Mouse (Mus musculus) 3134 (cell line): Measurements from ENCODE around the gene Wapl.

Experiments
- DNase-seq: peaks from one replicate; pipeline ENCODE4 v3.0.0-alpha.2; 2011; ENCODE audit warnings: low spot score; ENCODE audit not compliant: insufficient read length; ENCODE audit errors: extremely low read depth

Wapl gene

GRCm38 (mm10) chr14:34684989-34685388 is 11.3 kb downstream of the Wapl start:
- no peak for DNase-seq

- DNase-seq, result no peak
Measured at GRCm38 (mm10) chr14:34693970-34694369, 20.2 kb downstream of the Wapl start.

- no peak for DNase-seq
Measured at GRCm38 (mm10) chr14:34697376-34697775, 23.6 kb downstream of the Wapl start.

- no peak for DNase-seq
Measured at GRCm38 (mm10) chr14:34710209-34710608, 36.5 kb downstream of the Wapl start.

GRCm38 (mm10) chr14:34712027-34712426 is 38.3 kb downstream of the Wapl start:
- DNase-seq, result no peak

GRCm38 (mm10) chr14:34712857-34713256 is 39.1 kb downstream of the Wapl start:
- no peak for DNase-seq

GRCm38 (mm10) chr14:34718150-34718549 is 44.4 kb downstream of the Wapl start:
- no peak for DNase-seq

- DNase-seq, result no peak
Measured at GRCm38 (mm10) chr14:34727709-34728108, 54.0 kb downstream of the Wapl start.

DNA sequence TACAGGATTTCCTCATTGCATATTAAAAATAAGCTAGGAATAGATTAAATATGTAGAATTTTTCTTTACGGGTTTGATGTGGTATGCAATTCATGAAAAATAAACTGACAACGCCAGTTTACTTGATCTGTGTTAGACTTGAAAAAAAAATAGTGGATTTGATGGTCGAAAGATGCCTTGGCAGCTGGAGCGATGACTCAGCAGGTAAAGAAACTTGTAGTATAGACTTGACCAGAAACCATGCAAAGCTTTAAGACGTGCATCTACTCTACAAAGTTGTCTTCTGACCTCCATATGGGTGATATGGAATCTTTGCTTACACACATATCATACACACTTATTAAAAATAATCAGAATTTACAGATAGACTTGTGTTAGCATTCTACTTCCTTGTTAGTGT is 61.7 kb downstream of the Wapl start:
- no peak for DNase-seq

GRCm38 (mm10) chr14:34745401-34745800 is 71.7 kb downstream of the Wapl start:
- DNase-seq, result no peak

DNA sequence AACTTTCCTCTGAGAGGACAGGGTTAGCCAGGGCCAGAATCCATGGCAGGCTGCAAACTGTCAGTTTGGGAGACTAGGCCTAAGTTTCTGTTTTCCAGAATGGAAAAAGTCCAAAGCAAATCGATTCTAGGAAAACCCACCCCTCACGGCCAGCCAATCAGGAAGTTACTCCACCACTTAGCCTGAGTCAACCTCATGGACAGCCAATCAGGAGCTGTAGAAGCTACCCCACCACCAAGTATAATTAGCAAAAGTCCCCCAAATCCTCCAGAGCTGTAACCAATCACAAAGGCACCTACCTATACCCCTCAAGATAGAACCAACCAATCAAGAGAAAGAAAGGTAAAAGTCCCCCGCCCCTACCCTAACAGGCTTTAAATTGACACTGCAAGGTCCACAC is 82.0 kb downstream of the Wapl start:
- DNase-seq, result no peak

DNA sequence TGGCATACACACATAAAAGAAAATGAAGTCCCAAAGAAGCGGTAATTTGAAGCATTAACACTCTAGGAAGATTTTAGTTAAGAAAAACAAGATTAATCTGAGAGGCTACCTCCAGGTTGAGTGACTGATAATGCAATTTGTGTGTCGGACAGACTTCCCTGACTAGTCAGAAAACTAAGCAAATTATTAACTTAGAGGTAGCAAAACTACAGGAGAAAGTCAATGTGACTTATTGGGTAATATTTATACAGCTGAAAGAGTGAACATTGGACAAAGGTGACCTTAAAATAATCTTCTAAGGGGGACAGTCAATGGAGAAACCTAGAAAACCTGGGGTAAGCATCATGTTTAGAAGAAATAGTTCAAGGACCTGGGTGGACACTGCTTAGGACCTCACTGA is 86.2 kb downstream of the Wapl start:
- DNase-seq, result no peak

DNA sequence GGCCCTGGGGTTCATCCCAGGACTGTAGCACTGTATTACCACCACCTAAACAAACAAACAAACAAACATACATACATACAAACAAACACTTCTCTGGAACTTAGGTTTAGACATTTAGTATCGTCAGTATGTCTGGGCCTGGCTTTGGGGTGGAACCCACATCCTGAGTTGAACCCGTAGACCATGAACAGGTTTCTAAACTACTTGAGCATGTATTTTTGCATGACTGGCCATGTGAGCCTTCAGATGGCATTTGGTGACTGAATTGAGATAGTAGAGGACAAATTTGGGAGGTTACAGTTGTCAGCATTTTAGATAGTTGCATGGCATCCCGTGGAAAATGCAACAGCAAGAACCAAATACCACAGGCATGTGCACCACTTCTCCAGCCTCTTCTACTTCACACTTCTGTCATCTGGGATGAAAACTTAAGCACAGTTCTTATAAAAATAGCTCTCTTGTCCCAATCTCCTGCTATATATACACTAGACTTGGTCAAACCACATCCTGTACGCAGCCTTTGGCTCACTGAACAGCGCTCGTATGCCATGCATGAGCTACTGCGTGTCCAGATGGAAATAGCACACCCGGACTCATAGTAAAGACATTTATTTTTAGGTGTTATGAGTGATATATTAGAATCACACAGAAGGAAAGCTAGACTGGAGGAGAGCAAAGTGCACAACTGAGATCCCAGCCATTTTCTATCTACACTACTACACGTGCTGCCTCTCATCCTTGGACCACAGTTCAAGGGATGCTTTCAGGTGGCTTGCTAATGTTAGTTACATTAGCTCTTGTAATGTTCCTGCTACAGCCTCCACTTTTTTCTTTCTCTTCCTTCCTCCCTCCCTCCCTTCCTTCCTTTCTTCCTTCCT is 87.6 kb downstream of the Wapl start:
- no peak for DNase-seq

DNA sequence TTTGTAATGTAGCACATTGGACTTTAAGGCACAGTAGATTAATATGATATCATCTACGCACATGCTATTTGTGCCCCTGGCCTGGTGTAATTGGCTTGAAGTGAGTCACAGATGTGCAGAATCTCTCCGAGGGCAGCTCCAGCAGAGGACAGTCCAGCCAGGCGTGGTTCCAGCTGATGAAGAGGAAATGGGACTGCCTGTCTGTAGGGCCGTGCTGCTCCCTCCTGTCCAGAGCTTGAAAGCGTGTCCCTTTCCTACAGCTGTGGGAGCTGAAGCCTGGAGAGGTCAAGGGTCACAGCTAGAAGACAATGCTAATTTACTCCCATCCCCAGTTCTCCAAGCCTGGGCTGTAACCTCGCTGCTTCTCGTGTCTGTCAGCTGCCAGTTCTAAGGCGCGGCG is 89.0 kb downstream of the Wapl start:
- peak; percentile 7 for DNase-seq

- DNase-seq, result peak; percentile 24
Measured at GRCm38 (mm10) chr14:34763771-34764539, 90.2 kb downstream of the Wapl start.

DNA sequence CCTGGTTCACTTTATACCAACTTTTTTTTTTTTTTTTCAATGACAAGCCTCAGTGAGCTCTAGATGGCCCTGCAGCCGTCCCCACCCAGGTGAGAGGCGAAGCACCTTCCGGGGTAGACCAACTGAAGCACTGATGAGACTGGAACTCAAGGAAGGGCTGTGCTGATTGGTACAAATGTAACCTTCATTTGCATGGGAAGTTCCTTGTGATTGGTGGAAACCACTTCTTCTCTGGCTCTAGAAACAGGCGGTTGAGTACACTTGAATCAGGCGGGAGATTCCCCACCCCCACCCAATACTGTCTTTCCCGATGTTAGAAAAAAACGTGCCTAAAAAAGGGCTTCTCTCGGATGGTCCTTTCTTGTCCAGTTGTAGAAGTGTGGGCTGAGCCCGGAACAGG is 91.2 kb downstream of the Wapl start:
- no peak for DNase-seq

GRCm38 (mm10) chr14:34765380-34765779 is 91.7 kb downstream of the Wapl start:
- no peak for DNase-seq

GRCm38 (mm10) chr14:34766181-34766580 is 92.5 kb downstream of the Wapl start:
- DNase-seq, result no peak

DNA sequence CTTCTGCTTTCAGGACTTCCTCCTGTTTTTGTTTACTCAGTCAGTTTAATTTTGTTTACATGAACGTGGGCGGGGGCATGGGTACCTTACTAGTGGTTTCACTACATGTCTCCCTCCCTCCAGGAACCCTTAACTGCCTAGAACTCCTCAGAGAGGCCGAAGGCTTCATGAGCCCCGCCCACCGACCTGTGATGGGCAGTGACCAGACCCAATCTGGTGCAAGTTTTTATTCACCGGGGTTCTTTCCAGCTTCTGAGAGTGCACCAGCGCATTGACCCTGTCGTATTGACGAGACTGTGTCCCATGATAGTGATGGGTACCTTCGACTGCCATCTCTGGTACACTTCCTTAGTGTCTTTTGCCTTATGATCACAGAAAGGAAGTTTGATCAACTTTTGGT is 94.6 kb downstream of the Wapl start:
- DNase-seq, result peak; percentile 54

DNA sequence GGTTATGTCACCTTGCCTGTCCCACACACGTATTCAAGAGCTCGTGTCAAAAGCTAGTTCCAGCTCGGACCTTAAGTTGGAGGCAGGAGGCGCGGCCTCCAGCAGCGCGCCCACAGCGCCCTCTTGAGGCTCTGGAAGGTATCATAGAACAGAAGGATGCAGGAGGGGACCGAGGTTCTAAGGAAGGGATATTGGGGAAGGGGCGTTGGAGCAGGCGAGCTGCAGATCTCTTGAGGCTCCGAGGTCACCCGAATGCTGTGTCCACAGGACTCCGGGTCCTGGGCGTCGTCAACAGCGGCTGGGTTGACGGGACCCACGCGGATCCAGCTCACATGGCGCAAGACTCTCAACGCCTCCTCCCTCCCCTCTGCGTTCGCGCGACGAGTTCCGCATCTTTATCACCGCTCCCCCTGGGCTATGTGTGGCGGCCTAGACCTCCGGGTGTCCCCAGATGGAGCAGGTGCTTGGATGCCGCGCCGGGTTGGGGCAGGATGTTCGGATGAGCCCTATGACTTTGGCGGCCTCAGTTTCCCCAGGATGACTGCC is 95.4 kb downstream of the Wapl start:
- DNase-seq, result peak; percentile 58

- DNase-seq, result no peak
Measured at GRCm38 (mm10) chr14:34769567-34770158, 95.9 kb downstream of the Wapl start.
